Mouse (Mus musculus) spleen, adult 2 months (tissue): ENCODE measurements around the gene Adgrb2.

Source experiments
- CTCF ChIP-seq: fragments of 200-500 bp; IDR thresholded peaks from 2 replicates; pipeline ENCODE4 v1.5.1; 2011; ENCODE audit warnings: mild to moderate bottlenecking, inconsistent platforms; ENCODE audit not compliant: insufficient read depth, insufficient read length, insufficient replicate concordance; ENCODE audit errors: extremely low read depth
- POLR2A ChIP-seq: fragments of 200-500 bp; IDR thresholded peaks from 2 replicates; pipeline ENCODE4 v1.6.1; 2011; ENCODE audit warnings: low read depth, low read length, inconsistent platforms

DNA sequence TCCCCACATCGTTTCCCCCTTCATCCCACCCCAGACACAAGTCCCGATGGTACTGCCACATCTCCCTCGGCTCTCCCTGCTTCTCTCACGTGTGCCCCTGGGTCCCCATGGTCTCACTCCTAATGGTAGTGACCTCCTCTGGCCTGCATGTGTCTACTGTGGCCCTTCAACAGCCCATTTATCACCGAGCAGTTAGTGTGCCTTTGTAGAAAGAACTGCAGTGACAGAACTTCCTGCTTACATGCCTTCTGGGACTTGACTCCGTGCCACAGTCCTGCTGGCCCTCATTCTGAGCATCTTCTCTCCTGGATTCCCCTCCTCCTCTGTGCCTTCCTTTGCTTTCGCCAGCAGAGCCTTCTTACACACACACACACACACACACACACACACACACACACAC lies 78.5 kb downstream of the Adgrb2 start:
- no peak for TF ChIP-seq CTCF
- TF ChIP-seq POLR2A = no peak
